Mouse (Mus musculus) kidney, adult 8-10 months (tissue): ENCODE data around the gene Neurl1a.

Source experiments
- DNase-seq, 2 experiments: peaks; one replicate each; pipeline ENCODE4 v3.0.0; 2022

Gene Neurl1a

DNA sequence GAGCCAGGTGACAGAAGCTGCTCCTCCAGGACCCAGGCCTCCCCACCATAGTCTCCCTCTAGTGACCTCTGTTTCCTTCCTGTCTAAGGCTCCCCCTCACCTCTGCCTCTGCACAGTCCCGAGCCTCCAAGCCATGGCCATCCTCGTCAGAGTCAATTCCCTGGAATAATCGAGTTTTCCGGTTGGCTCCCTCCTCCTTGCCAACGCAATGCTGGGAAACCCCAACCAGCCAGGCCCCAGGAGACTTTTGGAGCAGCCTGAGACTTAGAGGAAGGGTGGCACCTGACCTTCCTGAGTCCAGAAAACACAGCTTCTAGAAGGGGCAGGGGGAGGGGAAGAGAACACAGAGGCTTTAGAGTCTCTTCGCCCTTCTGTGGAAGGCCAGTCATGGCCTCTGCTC is 72.3 kb downstream of the Neurl1a start:
- DNase-seq: no peak

DNA sequence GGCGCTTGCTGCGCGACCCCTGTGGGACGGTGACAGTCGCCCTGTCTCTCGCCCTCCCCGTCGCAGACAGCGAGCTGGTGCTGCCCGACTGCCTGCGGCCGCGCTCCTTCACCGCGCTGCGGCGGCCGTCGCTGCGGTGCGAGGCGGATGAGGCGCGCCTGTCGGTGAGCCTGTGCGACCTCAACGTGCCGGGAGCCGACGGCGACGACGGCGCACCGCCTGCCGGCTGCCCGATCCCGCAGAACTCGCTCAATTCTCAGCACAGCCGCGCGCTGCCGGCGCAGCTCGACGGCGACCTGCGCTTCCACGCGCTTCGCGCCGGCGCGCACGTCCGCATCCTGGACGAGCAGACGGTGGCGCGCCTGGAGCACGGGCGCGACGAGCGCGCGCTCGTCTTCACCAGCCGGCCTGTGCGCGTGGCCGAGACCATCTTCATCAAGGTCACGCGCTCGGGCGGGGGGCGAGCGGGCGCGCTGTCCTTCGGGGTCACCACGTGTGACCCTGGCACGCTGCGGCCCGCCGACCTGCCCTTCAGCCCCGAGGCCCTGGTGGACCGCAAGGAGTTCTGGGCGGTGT is 74.5 kb downstream of the Neurl1a start:
- no peak for DNase-seq

DNA sequence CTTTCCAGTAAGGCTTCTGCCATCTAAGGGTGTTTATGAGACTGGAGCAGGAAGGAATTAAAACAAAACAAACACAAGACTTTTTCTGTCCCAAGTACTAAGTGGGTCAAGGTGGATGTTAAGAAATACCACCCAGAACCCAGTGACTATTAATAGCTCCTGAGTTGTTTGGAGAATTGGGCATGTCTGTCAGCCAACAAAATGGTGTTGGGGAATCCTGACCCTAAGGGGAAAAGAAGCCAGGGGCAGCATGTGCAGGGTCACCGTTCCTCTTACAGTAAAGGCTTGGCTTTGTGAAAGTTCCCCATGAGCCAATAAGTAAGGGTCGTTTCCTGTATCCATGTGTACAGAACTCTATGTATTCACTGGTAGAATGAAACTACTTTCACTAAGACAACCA is 76.4 kb downstream of the Neurl1a start:
- no peak for DNase-seq

DNA sequence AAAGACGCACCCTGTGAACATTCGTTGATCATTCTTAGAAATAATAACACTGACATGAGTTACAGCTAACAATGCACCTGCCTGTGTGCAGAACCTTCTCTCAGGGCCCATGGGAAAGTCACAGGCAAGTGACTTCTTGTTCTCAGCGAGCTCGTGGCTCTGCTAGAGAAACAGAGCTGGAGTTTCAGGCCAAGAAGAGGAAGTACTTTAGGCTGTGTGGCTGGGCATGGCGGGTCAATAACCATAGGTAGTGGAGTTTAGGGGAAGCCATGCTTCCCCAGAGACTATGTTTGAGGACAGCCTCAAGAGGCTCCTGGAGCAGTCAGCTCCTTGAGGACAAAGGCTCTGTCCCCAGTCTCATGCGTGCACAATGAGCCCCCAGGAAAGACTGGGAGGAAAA is 77.3 kb downstream of the Neurl1a start:
- no peak for DNase-seq

DNA sequence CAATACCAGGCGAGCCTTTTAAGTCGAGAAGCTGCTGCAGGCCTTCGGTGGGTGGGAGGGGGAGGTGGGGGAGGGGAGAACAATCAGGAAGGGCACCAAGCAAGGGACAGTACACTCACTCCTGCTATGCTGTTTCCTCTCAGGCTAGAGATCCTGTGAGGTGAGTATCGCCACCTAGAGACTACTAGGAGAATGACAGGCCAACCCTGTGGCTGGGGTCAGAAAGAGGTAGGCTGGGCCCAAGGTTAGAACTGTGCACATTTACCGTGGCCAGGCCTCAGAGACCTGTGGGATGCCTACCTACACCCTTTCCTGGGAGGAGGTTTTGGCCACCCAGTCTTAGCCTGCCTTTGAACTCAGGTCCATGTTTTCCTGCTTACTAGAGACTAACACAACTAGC is 81.0 kb downstream of the Neurl1a start:
- DNase-seq: peak; percentile 23 to 50

DNA sequence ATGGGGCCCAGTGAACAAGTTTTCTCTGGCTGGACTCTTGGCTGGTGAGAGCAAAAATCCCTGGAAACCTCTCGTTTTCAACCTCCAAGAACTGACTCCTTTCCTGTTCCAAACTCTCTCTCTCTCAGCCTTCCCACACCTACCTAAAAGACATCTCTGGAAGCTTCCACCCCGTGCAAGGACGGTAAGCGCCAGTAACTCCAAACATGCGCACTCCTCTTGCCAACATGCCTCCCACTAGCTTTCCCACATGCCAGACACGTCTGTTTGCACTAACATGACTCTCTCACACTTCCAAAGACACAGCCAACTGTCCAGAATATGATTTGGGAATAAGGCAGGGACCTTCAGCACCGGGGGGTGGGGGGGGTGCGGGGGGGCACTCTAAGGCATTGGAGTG is 82.6 kb downstream of the Neurl1a start:
- no peak for DNase-seq

DNA sequence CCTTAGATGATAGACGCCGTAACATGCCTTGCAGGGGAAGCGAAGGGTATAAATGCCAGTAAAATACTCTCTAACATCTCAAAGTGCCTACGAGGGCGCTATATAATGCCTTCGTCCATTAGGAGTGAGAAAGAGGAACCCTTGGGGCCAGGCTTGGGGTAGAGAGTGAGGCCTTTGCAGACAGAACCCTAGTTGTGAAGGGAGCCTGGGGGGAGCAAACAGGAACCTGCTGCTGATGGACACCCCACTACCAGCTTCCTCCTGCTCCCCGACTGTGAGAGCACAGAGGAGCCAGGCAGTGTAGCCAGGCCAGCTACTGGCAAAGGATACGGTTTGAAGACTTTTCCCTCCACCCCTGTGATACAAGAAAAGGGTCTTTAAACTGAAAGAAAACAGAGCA is 85.0 kb downstream of the Neurl1a start:
- no peak for DNase-seq

DNA sequence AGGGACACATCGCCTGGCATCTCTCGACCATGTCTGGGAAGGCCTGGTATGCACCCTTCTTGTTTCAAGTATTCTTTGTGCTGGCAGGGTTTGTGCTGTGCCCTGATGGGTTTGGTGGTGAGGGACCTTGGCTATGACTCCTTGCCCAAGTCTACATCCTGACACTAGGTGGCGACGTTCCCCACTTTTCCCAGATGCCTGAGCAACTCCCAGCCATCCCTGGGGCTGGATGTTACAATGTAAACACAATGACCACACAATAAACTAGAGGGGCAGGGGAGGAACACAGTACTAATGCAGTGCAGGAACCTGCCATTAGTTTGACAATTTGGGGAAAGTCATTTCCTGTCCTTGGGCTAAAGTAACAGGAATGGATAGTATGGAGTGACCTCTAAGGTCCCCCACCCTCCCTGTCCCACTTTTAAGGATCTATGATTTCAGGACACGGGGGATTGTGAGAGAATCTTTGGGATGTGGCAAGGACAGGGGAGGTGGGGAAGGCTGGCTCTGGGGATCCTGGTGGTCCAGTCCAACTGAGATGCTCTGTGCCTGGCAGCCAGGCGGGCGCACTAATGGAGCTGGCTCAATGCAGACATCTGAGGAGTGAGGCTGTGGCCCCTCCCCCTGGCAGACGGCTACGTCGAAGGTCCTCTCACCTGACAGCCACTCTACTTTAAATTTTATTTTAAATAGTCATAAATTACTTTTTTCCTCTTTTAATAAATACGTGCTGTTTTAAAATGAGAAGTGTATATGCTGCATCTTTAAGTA is 85.9 kb downstream of the Neurl1a start:
- DNase-seq: peak; percentile 52 to 71

DNA sequence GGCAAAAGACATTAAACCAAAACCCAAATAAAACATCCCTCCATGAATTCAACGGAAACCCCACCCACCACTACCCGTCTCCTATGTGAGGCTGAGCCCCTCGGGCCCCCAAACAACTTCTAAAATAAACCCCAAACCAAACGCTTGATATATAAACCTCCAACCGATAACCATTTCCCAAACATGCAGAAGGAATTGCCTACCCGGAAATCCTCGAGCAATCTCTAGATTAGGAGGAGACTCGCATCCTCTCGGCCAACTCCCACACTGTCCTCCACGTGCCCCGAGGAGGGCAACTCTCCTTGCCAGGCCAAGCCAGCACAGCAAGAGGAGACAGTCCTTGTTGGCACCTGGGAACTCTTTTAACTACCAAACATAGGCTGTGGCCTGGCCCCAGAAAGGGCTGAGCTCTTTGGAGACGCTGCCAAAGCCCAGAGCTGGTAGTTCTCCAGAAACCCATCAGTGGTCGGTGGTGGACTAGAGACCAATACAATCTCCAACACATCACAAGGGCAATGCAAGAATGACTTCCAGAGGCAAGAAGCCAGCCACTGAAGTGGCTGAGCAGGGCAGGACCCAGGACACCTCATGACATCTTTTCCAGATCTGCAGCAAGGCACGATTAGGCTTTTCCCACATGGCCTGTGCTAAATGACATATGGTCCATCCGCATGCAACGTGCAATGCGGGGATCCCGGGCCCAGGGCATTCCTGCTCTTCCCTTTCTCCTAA is 87.6 kb downstream of the Neurl1a start:
- DNase-seq: no peak

DNA sequence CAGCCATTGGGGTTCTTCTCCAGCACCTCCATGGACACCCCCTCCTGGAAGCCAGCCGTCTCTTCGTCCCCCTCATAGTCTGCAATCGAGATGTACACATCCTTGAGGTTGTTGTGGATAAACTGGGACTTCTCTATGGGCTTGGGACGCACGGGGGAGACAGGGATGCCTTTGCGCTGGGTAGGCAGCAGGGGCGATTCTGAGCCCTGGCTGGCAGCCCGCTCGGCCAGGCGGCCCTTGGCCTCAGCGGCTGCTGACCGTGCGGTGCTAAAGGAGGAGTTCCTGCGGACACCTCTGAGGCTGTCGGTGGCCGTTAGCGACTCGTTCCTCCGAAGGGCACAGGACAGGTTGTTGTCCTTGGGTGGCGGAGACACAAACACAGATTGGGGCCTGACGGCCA is 88.4 kb downstream of the Neurl1a start:
- no peak for DNase-seq

DNA sequence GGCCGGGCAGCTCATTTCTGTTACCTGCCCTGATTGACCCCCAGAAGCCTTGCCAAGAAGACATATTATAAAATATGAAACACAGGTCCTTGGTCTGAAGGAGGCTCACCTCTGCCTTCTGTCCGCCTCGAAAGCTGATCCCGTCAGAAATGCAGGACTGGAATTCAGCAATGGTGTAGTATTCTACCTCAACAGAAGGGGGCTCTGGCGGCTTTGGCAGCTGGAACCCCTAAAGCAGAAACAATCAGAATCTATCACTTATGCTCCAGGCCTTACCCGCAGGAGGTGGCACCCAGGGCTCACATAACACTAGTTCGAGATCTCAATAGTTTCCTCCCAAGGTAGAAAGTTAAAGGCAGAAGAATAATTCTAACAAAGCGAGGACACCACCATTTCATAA is 91.1 kb downstream of the Neurl1a start:
- DNase-seq: peak in 1 of 2 experiments; percentile 21

DNA sequence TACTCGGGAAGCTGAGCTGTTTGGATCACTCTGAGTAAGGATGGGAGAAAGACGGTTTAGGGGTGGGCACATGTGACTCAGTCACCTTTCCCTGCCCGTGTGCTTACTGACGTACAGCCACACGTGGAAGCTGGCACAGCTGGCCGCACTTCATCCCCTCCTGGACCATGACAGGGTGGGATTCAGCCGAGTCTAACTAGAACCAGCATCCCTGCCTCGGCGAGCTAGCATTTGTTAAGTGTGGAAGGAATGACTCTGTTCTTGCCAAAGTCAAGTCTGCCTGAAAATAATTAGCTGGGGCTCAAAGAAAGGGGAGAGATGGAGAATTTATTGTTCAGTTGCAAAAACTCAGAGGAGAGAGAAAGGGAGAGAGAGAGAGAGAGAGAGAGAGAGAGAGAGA is 91.9 kb downstream of the Neurl1a start:
- no peak for DNase-seq

DNA sequence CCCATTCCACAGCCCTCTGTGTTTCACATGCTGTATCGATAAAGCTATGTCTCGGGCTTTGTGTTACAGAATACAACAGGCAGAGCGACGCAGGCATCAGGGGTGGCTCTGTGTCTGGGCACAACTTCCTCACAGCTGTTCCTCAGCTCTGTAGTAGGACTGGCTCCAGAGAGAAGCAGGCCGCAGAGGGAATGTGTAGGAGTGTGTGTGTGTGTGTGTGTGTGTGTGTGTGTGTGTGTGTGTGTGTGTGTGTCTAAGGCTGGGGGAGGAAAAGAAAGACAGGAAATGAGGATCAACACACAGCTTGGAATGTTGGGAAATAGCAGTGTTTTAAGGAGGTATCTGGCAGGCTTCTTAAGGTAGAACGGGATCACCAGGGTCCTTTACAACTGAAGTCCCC is 98.1 kb downstream of the Neurl1a start:
- DNase-seq: peak in 1 of 2 experiments; percentile 33

DNA sequence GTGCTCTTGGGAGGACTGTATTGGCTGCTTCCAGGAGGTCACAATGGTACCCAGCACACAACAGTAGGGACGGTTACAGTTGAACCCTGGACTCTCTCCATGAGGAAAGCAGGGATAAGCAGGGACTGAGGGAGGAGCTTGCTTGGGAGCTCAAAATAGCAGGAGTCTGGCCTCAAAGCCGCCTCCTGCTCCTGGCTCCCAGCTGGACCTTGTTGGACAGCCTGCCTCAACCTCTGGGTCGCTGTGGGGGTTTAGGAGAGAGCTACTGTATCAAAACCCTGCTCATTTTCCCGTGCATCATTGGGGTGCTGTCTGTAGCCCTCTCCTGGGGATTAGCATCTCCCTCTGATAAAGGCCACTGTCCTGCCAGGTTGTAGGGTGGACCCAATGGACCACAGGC is 100.8 kb downstream of the Neurl1a start:
- peak; percentile 18 to 34 for DNase-seq

DNA sequence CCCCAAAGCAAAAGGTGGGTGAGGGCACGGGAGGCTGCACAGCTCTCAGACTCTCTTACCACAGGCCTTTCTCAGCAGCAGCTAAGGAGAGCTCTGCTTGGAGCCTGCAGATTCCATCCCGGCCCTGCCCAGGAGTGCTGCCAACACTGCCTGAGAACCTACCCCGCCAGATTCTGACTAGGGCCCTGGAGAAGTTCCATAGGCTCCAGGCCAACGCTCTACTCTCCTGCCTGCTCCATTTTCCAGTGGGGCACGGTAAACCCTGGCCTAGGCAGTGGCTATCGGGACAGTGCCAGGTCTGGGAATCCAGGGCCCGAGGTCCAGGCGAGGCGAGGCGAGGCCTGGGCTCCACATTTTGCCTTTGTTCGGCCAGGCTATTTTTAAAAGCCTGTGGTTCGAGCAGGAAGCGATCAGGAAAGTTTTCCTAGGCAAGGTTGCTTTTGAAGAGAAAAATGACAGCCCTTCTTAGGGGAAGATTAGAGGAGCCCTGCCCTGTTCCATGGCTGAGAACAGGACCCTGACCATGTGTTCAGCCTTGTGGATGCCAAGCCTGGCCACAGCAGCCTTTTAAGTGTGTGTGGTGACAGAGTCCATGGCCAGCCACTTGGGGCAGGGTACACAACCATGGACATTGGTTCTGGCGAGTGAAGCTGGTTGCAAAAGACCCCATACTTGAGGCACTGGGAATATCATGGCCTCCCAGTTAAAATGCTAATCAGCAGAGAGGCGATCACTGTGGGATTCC is 101.3 kb downstream of the Neurl1a start:
- DNase-seq: peak; percentile 31 to 52

DNA sequence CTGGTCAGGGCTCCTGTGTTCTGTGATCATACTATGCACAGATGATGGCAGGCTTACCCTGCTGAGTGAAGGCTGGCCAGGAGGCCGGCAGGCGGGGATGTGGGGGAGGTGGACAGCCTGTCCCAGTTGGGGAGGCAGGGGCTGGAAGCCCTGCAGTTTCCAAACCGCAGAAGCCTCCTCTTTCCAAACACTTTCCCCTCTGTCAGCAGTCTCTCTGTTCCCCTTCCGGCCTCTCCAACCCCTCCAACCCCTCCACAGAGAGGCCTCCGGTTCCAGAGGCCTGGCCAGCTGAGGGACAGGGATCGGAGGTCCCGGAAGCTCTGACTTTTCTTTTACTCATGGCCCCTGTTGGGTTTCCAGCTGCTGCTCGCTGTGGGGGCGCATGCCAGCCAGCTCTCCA is 102.3 kb downstream of the Neurl1a start:
- peak; percentile 15 to 47 for DNase-seq

DNA sequence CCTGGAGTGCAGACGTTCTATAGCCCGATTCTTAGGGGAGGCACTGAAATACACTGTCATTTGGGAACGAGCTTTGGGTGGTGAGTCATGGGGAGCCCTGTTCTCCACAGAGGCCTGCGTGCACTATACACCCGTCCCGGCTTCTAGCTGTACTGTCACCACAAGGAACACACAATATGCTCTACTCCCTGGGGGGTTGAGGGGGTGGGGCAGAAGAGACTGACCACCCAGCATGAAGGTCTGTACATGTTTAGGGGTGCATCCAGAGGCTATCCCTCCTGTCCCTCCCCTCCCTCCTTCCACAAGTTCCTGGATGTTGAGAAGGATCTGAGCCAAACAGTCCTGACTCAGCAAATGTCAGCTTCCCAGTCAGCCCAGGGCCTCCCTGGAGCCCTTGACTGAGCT is 103.4 kb downstream of the Neurl1a start:
- DNase-seq: no peak

DNA sequence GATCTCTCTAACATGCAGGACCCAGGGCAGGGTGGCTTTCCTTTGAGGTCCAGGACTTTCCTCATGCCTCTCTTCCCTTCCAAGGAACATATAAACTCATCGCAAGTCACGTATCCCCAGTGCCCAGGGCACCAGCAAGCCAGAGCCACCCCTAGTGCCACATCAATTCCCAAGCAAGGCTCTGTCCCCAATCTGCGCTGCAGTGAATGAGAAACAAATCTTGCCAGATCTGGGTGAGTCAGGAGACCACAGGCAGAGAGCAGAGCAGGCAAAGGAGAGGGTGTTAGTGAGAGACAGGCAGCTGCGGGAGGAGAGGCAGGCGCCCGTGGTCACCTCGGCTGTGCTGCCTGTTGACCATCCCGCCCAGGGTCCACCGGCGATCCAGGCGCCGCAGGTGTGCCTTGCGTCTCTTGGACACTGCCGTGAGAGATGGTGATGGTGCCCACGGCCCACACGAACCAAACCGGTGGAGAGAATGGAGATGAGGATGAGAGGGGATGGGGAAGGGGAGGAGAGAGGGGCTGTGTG is 104.1 kb downstream of the Neurl1a start:
- DNase-seq: no peak

DNA sequence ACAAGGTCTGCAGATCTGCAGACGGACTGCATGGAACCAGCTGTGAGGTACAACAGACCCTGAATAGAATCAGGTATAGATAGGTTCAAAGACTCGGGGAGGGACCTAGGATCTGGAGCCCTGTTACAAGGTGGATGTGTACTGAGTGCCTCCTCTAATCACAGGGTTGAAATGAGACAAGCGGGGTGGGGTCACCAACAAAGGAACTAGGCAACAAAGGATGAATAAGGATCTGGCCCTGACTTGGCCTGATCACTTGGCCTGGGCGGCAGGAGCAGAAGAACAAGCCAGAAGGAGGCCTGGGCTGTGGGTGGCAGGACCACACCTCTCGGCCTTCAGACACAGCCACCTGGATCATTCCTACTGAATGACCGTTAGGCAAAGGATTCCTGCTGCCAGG is 107.0 kb downstream of the Neurl1a start:
- no peak for DNase-seq

DNA sequence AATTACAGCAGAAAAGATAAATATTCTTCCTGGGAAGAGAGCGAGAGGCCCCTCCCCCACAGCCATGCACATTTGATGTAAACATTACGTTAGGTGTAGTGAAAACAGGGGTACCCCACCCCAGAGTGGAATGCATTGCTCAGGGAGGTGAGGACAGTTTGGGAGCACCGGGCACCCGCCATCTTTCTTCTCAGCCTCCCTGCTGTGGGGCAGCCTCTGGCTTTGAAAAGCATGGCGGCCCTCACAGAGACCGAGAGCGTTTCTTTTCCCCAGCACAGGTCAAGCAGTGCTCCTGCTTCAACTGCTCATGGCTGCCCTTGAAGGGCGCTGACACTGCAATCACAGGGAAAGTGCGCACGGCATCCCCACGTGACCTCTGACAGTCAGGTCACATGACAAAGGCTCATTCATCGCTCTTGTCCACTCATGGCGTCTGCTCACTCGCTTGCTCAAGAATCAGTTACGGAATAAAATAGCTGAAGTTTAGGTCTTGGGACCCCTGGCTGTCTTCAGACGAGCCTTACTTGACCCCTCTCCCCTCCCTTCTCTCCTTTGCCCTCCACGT is 108.3 kb downstream of the Neurl1a start:
- DNase-seq: no peak

DNA sequence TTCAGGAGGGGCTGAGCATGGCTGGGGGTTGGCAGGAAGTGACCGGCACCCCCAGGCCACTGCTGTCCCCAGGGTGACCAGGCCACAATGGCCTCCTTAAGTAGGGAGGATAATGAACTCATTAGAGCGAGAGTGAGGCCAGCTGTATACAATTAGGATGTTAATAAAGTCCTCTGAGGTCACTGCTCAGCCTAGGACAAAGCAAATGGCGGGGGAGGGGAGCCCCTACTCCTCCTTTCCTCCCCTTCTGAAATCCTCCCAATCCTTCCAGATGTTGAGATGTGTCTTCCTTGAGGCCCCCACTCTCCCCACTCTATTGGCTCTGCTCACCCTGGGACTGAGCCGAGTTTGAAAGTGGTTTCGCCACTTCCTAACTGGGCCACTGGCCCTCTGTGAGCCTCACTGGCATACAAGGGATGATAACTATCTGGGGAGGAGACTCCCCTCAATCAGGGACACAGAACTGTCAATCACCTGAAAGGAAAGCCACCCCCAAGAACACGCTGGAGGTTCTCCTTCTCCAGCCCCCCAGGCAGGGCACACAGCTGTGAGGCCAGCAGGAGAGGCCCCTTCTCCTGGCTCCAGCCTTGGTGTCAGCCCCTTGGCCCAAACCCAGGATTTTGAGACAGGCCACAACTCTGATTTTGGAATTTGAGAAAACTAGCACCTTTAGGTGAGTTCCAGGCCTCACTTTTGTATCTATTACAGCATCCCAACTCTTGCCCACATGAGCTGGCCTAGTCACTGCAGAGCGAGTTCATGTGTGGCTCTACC is 112.9 kb downstream of the Neurl1a start:
- DNase-seq: peak in 1 of 2 experiments; percentile 28

DNA sequence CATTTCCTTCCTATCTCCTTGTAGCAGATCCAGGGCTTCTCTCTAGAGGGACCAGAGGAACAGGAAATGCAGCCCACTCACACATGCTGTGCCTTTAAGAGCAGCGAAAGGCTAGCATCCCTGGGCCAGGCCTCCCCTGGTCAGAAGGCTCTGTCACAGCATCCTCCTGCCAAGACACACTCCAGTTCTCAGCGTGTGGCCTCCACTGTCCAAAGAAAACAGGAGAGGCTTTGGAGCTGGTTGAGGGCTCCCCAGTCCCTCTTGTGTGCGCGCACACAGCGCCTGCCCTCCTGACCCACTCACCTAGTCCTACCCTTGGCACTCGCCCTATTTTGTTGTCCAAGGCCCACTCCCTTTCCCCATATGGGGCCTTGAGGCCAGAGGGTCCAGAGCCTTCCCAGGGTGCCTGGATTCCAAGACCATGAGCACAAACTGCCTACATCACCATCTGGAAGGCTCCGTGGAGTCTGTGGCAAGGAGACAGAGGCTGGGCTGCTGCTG is 113.9 kb downstream of the Neurl1a start:
- peak in 1 of 2 experiments; percentile 24 for DNase-seq
